Mouse (Mus musculus) kidney, postnatal 36 days (tissue): ENCODE measurements around the gene Hey2.

Experiments
- DNase-seq, 2 experiments: peaks; one replicate each; pipeline ENCODE4 v3.0.0; 2021 to 2022; ENCODE audit warnings: mixed read lengths in 2 of 2

Gene Hey2

GRCm38 (mm10) chr10:30842643-30843437 lies at the start of gene Hey2:
Gene Hey2 (minus strand): TSS chr10:30842801.
- peak; percentile 98 to 99 for DNase-seq

DNA sequence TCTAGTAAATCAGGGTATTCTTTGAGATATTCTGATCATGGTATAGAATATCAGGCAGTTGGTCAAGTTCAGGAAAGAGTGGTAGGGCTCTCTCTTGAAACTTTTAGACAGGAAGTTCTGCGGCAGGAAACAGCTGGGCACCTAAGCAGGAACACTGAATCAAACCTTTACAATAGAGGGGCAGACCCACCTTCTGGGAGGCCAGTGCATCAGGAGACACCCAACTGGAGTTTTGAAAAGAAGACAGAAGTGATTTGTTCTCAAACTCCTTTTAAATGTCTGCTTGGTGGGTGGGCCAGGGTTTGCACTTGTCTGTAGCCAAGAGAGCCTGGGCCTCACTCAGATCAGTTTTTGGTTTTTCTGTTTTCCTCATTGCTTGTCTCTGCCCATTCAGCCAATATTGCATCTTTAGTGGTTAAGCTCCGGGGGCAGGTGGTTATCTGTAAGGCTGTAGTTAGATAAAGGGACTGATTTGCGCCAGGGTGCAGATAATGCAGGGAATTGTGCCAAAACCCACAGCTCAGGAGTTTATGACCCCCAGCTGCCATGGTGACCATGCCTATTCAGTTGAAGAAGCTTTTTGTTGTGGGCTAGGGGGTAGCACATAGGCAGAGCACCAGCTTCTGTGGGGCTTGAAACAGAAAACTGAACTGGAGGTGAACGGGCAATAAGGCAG lies 40.6 kb upstream of the Hey2 start:
- no peak for DNase-seq

DNA sequence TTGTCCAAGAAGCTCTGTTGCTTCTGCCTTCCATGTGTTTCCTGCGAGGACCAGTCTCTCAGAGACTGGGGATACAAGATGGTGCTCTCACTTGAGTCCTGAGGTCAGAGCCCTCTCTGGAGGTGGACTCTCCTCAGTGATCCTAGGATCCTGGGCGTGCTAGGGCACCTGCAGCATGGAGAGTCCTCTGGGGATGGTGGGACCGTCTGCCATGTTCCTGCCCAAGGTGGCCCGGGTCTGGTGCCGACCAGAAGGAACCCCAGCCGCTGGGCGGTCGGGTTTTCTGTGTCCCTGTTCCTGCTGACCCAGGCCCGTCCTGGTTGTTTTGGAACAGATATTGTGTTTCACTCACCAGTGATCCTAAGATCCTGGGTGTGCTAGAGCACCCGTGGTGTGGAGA lies 38.5 kb upstream of the Hey2 start:
- DNase-seq, result no peak

GRCm38 (mm10) chr10:30845101-30845825 lies 2.7 kb upstream of the Hey2 start:
- DNase-seq, result no peak

- peak; percentile 4 to 33 for DNase-seq
These were observed 1.8 kb upstream of the Hey2 start for GRCm38 (mm10) chr10:30844191-30845010.

DNA sequence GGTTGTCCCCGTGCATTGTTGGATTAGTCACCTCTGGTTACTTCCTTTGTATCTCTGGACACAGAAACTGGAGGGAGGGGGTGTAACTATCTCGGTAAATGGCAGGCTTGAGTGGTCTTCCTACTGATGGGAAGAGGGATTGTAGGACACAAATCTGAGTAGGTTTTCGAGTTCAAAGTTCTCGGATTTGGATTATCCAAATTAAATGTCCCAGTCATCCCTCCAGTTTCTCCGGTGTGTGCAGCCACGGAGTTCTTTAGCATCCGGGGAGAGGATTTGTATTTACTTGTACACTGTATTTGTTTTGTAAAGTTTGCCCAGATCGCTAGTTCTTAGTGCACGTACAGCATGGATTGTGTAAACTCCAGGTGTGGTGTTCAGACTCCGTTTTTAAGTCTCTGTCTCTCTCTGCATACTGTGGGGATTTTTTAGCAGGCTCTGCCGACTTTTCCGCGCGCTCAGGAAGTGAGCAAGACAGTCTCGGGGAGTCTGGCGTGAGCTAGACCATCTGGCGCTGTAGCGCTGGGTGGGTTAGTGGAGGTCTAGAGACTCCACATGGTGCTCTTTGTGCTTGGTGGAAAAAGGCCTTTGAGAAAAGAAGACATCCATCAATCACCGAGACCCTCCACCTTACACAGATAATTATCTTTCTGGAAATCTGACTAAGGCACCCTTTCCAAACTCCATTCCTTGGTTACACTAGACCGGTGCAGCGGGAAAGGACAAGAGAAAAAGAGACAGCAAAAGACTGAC lies 1.0 kb upstream of the Hey2 start:
- peak; percentile 5 to 35 for DNase-seq

GRCm38 (mm10) chr10:30842228-30842627 lies 373 bp downstream of the Hey2 start:
- DNase-seq, result peak; percentile 25 to 34

DNA sequence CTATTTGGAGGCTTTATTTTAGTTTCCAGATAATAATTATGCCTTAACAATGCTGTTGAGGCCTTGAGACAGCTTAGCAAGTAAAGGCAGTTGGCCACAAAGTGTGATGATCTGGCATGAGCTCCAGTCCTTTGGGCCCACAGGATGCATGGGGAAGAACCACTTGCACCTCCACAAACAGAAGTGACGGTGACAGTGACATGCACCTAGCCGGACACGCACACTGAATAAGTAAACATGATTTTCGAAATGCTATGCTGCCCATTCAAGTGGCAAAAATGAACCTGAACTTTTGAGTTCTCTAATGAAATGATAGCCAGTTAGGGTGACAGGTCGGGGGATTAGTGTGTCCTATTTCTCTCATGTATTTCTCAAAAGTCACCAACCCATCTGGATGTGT lies 1.8 kb downstream of the Hey2 start:
- no peak for DNase-seq

- DNase-seq, result peak; percentile 16 to 37
These were observed 4.4 kb downstream of the Hey2 start for GRCm38 (mm10) chr10:30838188-30838587.

DNA sequence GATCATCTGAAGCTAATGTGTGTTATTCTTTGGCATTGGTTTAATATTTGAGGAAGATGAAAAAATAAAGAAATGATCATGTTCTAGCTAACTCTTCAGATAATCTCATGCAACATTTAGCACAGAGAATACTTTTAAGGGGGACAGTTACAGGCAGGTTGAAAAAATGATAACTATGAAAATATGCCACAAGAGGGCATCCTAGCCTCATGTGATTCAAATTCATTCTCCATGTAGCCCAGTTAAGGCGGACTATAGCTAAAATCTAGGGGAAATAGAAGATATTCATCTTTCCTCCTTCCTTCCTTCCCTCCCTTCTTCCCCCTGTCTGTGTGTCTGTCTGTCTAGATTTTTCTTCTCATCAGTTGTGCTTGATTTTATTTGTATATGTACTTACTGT lies 17.6 kb downstream of the Hey2 start:
- DNase-seq, result peak; percentile 24 to 60

GRCm38 (mm10) chr10:30810967-30811293 lies 31.7 kb downstream of the Hey2 start:
- peak; percentile 80 to 89 for DNase-seq

- peak; percentile 46 to 49 for DNase-seq
These were observed 32.2 kb downstream of the Hey2 start for GRCm38 (mm10) chr10:30810247-30810966.

DNA sequence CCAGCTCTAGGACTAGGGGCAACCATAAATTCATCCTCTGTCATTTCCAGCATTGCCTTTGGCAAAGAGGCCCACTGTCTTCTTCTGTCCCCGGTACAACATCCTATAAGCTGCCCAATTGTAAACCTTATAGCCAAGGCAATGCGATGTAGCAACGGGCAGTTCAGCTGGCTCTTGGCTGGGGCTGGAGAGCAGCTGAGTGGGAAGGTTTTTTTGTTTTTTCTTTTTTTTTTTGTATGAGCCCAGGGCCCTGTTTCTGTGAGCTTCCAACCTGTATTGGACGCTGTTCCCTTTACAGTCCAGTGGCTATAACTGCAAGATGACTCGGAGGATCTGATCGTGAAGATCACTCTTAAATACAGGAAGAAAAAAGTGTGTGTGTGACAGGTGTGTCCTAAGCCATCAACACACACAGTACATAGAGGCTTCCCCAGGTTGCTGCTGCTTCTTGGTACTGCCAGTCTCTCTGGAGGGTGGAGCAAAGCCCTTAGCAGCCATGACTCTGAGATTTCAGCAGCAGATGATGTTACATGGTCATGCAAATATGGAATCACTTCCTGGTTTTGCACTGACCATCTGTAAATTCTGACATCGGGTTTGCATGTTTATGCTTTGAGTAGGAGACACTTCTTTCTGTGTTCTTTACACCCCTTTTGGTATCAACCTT lies 38.9 kb downstream of the Hey2 start:
- no peak for DNase-seq

- peak; percentile 90 for DNase-seq
These were observed 39.7 kb downstream of the Hey2 start, which contains the start of gene Ncoa7 for GRCm38 (mm10) chr10:30802681-30803586. Gene Ncoa7 (minus strand): TSS chr10:30803326.

GRCm38 (mm10) chr10:30802033-30802432 lies 40.6 kb downstream of the Hey2 start:
- DNase-seq, result peak; percentile 51 to 55

- DNase-seq, result no peak
These were observed 42.7 kb downstream of the Hey2 start for GRCm38 (mm10) chr10:30799713-30800450.

DNA sequence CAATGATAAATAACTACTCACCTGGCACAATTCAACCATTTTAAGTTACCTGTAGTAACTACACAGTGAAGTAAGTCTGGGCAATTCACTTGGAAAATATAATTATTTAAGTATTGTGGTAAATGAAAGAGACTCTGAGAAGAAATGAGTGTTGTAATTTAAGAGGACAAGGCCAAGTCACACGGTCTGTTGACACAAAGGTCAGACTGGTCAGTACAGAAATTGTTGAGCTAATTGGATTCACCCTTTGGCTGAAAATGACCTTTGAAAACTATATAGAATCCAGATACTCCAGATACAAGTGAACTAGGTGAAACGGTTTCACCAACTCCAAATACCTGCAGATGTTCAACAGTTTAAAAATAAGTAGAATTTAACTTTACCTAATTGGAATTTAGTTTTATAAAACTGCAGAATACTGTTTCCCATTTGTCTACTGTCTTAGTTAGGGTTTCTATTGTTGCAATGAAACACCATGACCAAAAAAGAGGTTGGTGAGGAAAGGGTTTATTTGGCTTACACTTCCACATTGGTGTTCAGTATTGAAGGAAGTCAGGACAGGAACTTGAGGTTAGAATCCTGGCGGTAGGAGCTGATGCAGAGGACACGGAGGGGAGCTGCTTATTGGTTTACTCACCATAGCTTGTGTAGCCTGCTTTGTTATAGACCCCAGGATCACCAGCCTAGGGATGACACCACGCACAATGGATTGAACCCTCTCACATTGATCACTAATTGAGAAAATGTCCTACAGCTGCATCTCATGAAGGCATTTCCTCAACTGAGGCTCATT lies 45.9 kb downstream of the Hey2 start:
- DNase-seq, result peak in 1 of 2 experiments; percentile 28

GRCm38 (mm10) chr10:30791016-30791415 lies 51.6 kb downstream of the Hey2 start:
- peak; percentile 38 to 83 for DNase-seq
